Mouse (Mus musculus) gonadal fat pad, adult 2 months (tissue): ENCODE data around the gene Maob. TPM values are rescaled to one million over a fixed set of nuclear protein-coding genes. Genes with fewer than 3 reads are reported as not detected.

ENCODE experiments used
- DNase-seq: peaks from one replicate; pipeline ENCODE4 v3.0.0-alpha.2; 2012; ENCODE audit warnings: low read depth
- polyA plus RNA-seq: library from polyadenylated mRNA; depleted of rRNA; stranded (reverse); fragments of >200 nt; gene quantifications from 2 replicates; pipeline ENCODE4 v1.2.3, GENCODE M21; 2012; rRNA removed

The Maob gene
- 19.5 and 26.7 TPM in 2 replicates for polyA plus RNA-seq

DNA sequence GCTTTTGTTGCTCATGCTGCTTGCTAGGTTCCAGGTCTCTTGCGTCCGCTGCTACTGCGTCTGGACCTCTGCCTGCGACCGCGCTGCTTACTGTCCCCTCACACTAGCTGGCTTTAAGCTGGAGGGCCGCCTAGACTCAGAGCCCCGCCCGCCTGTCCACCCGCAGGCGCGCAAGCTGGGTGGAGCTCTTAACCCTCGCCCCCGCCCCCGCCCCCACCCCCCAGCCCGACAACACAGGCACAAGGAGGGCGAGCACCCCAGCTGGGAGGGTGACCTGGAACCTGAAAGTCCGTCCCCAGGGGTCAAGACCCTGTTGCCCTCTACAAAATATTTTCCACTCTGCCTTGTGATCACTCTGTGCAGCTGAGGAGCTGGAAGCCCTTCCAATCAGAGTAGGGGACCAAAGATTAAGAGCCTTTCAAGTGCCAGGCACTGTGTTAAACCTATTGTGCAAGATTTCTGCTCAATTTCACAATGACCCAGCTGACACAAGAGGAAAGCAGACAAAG is at the start of gene Maob:
Maob (minus strand) TSS at position 106 of the 509 bp plus-strand sequence.
- peak; percentile 14 for DNase-seq

DNA sequence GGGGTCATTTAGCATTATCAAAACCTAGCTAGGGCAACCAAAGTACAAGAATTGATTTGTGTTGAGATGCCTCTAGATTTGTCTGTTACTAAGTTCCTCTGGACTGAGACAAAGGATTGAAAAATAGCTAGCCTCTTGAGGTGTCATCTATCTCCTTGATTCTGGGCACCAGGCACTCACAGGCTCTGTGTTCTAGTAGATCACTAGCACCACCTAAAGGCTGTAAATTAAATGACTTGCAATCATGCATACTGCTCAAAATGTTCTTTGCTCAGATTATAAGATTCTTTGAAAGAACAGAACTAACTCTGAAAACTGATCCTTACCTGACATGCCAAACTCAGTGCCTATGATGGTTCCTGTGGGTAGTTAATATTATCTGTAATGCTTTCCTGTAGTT is 43.1 kb upstream of the Maob start:
- no peak for DNase-seq

DNA sequence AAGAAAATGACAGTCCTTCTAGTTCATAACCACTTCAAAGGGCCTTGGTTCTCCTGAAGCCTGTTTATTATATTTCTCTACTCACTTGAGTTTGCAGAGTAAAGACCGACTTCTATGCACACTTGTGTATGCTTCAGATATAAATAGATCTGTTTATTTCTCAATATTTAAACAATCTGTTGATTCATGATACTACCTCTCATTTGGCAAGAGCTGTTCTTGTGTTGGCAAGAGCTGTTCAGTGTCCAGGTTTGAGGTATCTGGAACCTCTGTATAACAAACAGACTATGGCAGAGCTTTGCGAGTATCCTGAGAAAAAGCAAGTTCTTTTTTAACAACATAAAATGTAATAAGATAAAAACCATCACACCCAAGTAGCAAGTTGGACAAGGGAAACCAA is 28.9 kb upstream of the Maob start:
- no peak for DNase-seq

DNA sequence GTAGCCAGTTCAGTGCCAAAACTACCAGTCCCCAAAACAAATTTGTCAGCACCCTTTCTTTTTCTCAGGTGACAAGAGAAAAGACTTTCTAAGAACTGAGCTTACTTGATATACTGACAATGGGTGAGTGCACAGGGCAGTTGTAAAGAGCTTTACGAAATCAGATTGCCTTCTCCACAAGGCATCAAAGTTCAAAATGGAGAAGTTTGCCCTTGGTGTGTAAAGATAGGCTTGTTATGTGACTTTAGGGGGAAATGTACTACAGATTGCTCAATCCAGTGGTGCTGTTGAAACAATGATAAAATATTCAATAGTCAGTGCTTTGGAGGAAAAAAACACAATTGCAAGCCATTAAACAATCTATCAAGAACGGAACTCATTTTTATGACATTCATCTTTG is 24.3 kb upstream of the Maob start:
- no peak for DNase-seq

DNA sequence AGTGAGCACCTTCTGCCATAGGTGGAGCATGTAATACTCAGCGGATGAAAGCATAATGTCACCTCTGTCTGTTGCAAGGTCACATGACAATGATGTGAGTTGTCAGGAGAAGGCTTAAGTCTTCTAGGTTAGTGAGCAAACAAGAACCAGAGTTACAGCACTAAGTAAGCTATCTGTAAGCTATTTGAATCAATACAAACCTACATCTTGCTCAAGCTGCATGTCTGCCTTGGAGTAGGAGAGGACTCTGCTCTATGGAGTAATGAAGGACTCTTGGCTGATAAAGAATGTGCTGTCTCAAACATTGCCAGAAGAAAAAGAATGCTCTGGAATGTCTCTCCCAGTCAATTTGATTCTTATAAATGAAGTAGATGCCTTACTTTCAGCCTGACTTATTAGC is 20.1 kb upstream of the Maob start:
- no peak for DNase-seq

DNA sequence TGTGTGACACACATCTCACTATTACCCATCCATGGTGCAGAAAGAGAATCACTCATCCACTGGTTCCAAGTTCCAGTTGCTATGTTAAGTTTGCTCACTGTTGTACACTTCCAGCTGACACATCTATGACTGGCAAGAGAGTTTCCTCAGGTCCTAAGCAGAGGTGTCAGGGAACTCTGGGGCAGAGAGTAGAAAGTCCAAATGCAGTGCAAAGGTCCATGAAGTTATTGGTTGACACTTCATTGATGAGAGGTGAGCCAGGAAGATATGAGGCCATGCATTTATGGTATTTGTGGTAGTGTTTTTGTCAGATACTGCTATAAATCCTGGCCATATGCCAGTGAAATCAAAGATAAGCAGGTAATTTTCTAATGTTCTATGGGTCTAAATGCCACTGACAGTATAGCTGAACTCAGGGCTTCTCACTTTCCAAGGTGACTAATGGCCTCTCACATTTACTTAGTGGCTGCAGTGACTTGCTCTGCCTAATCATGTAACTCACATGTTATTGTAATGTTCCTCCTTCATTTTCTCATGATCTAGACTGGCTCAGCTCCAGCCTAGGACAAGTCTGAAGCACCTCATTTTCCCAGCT is 19.4 kb upstream of the Maob start:
- no peak for DNase-seq

DNA sequence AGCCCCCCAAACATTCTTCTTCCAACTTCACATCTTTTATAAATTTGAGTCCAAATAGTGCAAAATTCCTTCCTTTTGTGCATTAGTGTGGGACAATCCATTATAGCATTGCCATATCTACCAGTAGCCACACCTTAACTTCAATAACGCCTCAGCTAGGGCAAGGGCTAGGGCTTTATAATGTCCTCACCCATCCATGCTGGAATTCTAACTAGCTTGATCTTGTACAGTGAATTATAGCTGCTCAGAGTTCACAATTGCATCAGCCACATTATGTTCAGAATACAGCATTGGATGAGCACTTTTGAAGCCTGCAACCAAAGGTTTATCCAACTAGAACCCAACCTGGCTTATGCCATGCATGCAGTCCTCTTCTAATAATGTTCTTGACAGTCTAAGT is 8.9 kb upstream of the Maob start:
- no peak for DNase-seq

DNA sequence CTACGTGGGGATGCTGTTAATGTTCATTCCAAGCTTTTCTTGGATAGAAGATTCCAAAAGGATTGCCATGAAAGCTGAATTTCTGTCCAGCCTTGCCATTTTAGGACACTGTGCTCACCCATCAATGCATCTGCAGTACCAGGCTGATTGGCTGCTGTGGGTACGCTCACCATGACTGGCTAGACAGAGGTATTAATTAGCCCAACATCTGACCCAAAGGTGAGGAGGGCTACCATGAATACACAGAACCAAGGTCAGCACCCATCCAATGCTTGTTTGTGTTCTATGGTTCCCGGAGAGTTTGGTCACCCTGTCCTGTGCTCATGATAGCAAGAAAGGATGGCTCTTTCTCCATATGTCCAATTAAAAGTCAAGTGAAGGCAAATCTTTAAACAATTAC is 1.2 kb downstream of the Maob start:
- no peak for DNase-seq

DNA sequence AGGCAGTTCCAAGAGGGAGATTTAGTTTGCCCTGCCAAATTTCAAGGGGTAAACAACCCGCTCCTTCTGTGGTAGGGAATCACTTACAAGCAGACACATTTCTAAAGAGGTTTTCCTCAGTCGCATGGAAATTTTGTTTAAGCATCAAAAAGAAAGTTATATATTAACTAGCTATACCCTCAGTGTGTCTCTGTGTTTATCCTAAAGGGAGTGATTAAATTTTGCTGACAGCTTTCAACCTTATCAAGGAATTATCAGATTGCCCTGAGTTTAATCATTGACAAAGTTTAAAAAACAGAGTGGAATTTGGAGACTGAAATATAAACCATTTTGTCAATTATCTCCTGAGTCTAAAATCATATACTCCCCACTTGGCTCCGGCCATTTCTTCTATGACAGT is 5.1 kb downstream of the Maob start:
- DNase-seq = no peak

DNA sequence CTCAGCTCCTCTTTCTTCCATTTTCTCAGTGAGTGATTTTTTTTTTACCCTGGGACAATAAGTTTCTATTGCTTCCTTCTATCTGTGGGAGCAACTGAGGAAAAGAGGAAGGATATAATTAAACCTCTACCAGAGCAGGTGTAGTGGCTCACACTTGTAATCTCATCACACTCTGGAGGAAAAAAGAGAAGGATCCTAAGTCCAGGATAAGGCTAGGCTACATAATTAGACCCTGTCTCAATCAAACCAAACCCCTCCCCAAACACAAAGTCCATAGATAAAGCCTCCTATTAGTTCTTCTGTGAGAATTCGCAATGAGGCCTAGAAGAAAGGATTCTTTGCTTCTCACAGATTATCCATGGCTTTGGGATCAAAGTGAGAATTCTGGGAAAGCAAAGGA is 49.7 kb downstream of the Maob start:
- DNase-seq = no peak

DNA sequence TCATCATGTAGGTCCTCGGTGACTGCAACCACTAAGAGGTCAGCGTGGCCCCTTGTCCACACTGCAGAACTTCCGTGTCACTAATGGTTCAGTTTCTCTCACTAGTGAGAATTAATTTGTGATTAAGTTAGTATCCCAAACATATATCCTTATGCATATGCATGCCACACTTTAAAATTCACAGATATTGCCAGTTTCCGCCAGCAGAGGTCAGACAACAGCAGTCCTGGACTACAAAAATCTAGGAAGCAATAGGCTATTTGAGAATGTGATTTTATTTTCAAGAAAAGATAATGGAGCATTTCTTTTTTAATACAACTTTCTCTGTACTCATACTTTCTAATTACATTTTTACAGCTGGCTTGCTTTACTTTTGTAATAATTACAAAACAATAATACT is 51.0 kb downstream of the Maob start:
- DNase-seq = no peak

DNA sequence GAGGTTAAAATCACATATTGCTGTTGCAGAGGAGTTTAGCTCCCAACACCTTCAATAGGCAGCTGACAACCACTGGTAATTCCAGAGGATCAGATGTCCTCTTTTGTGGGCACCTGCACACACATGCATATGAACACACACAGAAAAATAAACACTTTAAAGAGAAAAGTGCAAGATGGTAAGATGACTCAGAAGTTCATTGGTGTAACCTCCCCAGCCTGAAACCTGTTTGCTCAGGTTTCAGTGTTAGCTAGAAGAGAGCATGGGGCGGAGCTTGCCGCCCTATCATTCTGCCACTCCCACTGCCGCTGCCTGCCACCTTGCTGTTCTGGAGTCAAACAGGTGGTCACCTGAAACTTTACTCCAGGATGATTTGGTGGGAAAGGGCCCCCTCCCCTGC is 55.7 kb downstream of the Maob start:
- DNase-seq = no peak

DNA sequence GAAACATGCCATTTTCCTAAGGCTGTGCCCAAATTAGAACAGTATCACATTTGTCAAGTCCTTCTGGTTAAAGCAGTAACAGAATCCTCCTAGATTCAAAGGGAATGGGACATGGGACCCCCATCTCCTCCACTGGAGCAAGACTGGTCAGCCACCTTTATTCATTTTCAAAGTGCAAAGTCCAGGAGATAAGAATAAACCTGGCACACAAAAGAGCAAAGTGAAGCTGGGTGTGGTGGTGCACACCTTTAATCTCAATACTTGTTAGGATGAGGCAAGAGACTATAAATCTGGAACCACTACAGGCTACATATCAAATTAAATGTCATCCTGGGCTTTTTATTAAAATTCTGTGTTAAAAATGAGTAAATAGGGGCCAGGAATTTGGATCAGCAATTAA is 62.4 kb downstream of the Maob start:
- DNase-seq = no peak

DNA sequence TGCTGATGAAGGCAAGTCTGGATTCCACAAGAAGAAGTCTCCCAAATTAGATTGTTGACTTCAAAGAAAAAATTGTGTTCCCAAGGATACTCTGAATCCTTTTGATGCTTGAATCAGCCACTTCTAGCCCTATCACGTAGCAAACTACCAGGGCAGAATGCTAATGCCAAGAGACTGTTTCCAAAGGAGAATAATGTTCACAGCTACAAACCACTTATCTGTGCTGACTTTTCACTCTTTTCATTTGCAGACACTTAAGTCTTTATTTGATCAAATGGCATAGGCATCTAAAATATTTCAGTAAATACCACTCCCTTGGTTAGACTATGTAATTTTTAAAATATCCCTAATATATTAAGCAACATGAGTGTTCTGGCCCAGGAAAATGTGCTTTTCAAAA is 68.2 kb downstream of the Maob start:
- no peak for DNase-seq

DNA sequence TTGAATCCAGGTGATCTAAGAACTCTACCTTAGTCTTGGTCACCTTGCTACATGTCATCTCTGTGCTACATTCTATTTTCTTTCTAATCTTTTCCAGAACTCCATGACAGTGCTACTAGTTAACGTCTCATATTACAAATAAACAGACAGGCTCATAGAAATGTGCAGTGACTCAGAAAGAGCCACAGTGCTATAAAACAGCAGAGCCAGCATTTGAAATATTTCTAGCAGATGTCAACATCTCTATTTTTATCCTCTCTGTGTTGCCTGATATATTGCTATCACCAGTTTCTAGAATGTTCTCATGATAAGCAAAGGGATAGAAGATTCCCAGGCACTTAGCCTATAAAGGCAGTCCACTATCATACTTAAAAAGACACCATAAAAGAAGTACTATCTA is 103.1 kb downstream of the Maob start:
- DNase-seq = no peak

DNA sequence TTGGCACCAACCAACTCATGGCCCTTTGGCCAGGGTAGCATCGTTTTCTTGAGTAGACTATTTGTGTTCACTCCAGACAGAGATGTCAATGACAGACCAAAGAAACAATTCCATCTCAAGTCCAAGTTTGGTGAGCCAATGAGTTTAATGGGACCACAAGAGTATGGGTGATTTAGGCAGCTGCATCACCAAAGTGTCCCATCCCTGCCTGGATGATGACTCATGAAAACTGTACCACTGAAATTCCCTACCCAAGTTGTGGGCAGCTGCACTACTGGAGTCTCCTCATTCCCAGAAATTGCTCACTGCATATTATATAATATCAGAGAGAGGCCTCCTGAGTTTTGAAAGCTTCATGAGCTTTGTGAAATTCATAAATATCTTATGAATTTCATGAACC is 111.1 kb downstream of the Maob start:
- DNase-seq = no peak

Other genes with a start within 250 kb of the Maob start
- 4.0 and 4.8 TPM in 2 replicates for gene Maoa, start 197.7 kb downstream of the Maob start, polyA plus RNA-seq
- gene Ndp, start 94.4 kb upstream of the Maob start, polyA plus RNA-seq = 1.2 and 1.4 TPM in 2 replicates